In the genomic region with DNA sequence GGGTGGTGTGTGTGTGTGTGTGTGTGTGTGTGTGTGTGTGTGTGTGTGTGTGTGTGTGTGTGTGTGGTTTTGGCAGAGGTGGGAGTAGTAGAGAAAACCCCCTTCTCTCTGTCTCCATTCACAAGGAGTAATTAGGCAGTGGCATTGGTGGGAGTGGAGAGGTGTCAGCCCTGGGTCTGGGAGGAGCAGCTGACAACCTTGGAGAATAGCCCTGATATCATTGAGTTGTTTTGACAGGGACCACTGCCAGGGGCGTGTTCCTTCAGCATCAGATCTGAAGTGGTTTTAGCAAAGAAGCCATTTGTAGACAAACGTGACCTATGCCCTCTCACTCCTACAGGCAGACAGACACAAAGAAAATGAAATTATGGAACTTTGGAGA, we compare ENCODE assay signal across 9 mouse cellular contexts. TPM values are rescaled to one million over a fixed set of nuclear protein-coding genes. Genes with fewer than 3 reads are reported as not detected.
DNase-seq lines count a peak whose midpoint lies in the region; ATAC-seq and TF ChIP-seq lines count a peak whose summit lies in the region.
"Had no signal": no experiment of that assay in that cellular context is flagged by ENCODE, and none has a peak within 500 bp of the region (broad histone marks: within the 10 kb centered on the region; RNA-seq: fewer than 3 reads in every experiment).

No protein-coding gene starts in this region.

- no peaks in the 10 kb centered on the region for H3K27me3 ChIP-seq in lung, embryonic 15.5 days
- H3K27me3 ChIP-seq in heart, embryonic 15.5 days = no peaks in the 10 kb centered on the region
- H3K27me3 ChIP-seq in midbrain, postnatal 0 days (ENCODE audit: insufficient read depth, low read length) = no peaks in the 10 kb centered on the region

- peak overlapping the region; percentile 86 for H3K27ac ChIP-seq in lung, embryonic 15.5 days
- H3K27ac ChIP-seq in heart, embryonic 15.5 days = peak overlapping the region; percentile 89; the same call in 1 of the 2 replicates
- H3K27ac ChIP-seq in midbrain, postnatal 0 days (ENCODE audit: low read depth, low read length) = no peak overlapping the region
- H3K27ac ChIP-seq: midbrain, embryonic 12.5 days had no signal

- 48% methylated on average over 2 of the region's 2 CpGs for WGBS in lung, embryonic 15.5 days
- 51% methylated on average over 2 of the region's 2 CpGs for WGBS in heart, embryonic 15.5 days
- WGBS in midbrain, postnatal 0 days = 46% methylated on average over 2 of the region's 2 CpGs

- no peaks in the 10 kb centered on the region for H3K9me3 ChIP-seq in lung, embryonic 15.5 days
- no peaks in the 10 kb centered on the region for H3K9me3 ChIP-seq in heart, embryonic 15.5 days (replicated peaks)
- no peaks in the 10 kb centered on the region for H3K9me3 ChIP-seq in midbrain, postnatal 0 days (ENCODE audit: low read length)
- H3K9me3 ChIP-seq: midbrain, embryonic 12.5 days had no signal

- 0 out of 2 replicates have a peak overlapping the region, but pooled peaks have one; percentile 61 for H3K4me3 ChIP-seq in lung, embryonic 15.5 days
- peak overlapping the region; percentile 69 for H3K4me3 ChIP-seq in heart, embryonic 15.5 days
- H3K4me3 ChIP-seq in midbrain, postnatal 0 days (ENCODE audit: low read depth, low read length) = peak overlapping the region; percentile 52
- H3K4me3 ChIP-seq: midbrain, embryonic 12.5 days had no signal

- peaks cover 38% of the 10 kb centered on the region for H3K4me1 ChIP-seq in lung, embryonic 15.5 days
- peaks cover 38% of the 10 kb centered on the region for H3K4me1 ChIP-seq in heart, embryonic 15.5 days (replicated peaks)
- H3K4me1 ChIP-seq in midbrain, postnatal 0 days (ENCODE audit: insufficient read depth, low read length) = peaks cover 18% of the 10 kb centered on the region; the same call in 1 of the 2 replicates

- peaks cover 16% of the 10 kb centered on the region for H3K36me3 ChIP-seq in lung, embryonic 15.5 days
- H3K36me3 ChIP-seq in heart, embryonic 15.5 days = peaks cover 14% of the 10 kb centered on the region; the same call in 1 of the 2 replicates
- no peaks in the 10 kb centered on the region; the same call in 1 of the 2 replicates for H3K36me3 ChIP-seq in midbrain, postnatal 0 days (ENCODE audit: insufficient read depth, low read length)
- H3K36me3 ChIP-seq: midbrain, embryonic 12.5 days had no signal

- TF ChIP-seq CTCF in midbrain, postnatal 0 days (IDR thresholded peaks at IDR 0.05) = no peak

- intact Hi-C loops in heart, postnatal 14 days (cut with DNase I) = loop anchor here (10.0 kb wide), 1 partner anchor 401 kb away; the partner anchor contains the start of genes Hsp90b1 and Ttc41

- peak; percentile 96 for DNase-seq in heart, adult 11 months
- DNase-seq in heart, postnatal 14 days = no peak
- DNase-seq in lung, adult 18-20 months = no peak
- DNase-seq in midbrain, postnatal 0 days (ENCODE audit: low spot score) = no peak
- no peak for DNase-seq in right cerebral cortex, postnatal 36 days (ENCODE audit: low spot score in 2 of 2)

- no peak overlapping the region for H3K9ac ChIP-seq in lung, embryonic 15.5 days
- no peak overlapping the region for H3K9ac ChIP-seq in heart, embryonic 15.5 days
- H3K9ac ChIP-seq in midbrain, postnatal 0 days (replicated peaks; ENCODE audit: low read length, poor library complexity, severe bottlenecking) = no peak overlapping the region
- H3K9ac ChIP-seq: midbrain, embryonic 12.5 days had no signal

- ATAC-seq in lung, embryonic 15.5 days (ENCODE audit: borderline replicate concordance, extremely low read depth, low FRiP score, low TSS enrichment) = no peak
- no peak for ATAC-seq in heart, embryonic 15.5 days (replicated peaks; ENCODE audit: insufficient number of reproducible peaks, insufficient read depth, low FRiP score, low read depth)
- ATAC-seq in midbrain, postnatal 0 days (ENCODE audit: low FRiP score) = no peak
- ATAC-seq in megakaryocyte-erythroid progenitor cell, adult 5-6 weeks (replicated peaks; ENCODE audit: low FRiP score, low TSS enrichment, poor library complexity, severe bottlenecking) = no peak

- peak overlapping the region; percentile 87 for H3K4me2 ChIP-seq in lung, embryonic 15.5 days
- peak overlapping the region; percentile 86 for H3K4me2 ChIP-seq in heart, embryonic 15.5 days
- H3K4me2 ChIP-seq in midbrain, postnatal 0 days (ENCODE audit: low read depth, low read length, poor library complexity, severe bottlenecking) = peak overlapping the region; percentile 71

RNA-seq across cellular contexts. Expression of gene Timp3, which starts 3.3 kb away (rescaled TPM):
- total RNA-seq in heart, postnatal 14 days (2021) = 100 to 1,000 TPM; 163 to 172 TPM
- polyA plus RNA-seq in lung, embryonic 15.5 days (2015; fragmentation: Nextera tagmentation; extraction: Ambion mirVana) = 55.5 and 64.4 TPM in 2 replicates
- 78.8 and 81.2 TPM in 2 replicates for polyA plus RNA-seq in heart, embryonic 15.5 days (2015; fragmentation: Nextera tagmentation; extraction: Ambion mirVana)
- total RNA-seq in midbrain, postnatal 0 days (2014; rRNA removed) = 105 and 133 TPM in 2 replicates
- 39.1 and 47.3 TPM in 2 replicates for polyA plus RNA-seq in midbrain, postnatal 0 days (2015; fragmentation: Nextera tagmentation; extraction: Ambion mirVana)
- 1.6 TPM in 1 of 2 replicates, not detected in the other for total RNA-seq in megakaryocyte-erythroid progenitor cell, adult 5-6 weeks (2014; fragmentation: Nextera tagmentation)
- 2.4 and 2.7 TPM in 2 replicates for total RNA-seq in megakaryocyte-erythroid progenitor cell, adult 5-6 weeks (2017)

Comparison
In these comparisons a context has a peak if more than half of its experiments do, and no peak if none do; other contexts are left out.
1. RNA of gene Timp3, which starts 3.3 kb away (total RNA-seq): 163 to 172 TPM in heart, postnatal 14 days and 105 to 133 TPM in midbrain, postnatal 0 days; 1.6 to 2.7 TPM in megakaryocyte-erythroid progenitor cell, adult 5-6 weeks; every median in the first group is over 10 times any median in the second.
2. Peak in every context shown above with its lines, with median percentiles within 50 percentile points of each other: H3K4me2 ChIP-seq and H3K4me3 ChIP-seq.